Mouse (Mus musculus): ENCODE data around the gene Vkorc1l1. TPM values are rescaled to one million over a fixed set of nuclear protein-coding genes. Genes with fewer than 3 reads are reported as not detected.

Vkorc1l1 gene
- 7.5 and 8.1 TPM in 2 replicates for polyA plus RNA-seq (2012; rRNA removed)

GRCm38 (mm10) chr5:129941495-129942045 lies at the start of gene Vkorc1l1:
Gene Vkorc1l1 (plus strand): TSS chr5:129941970.
- no peaks in the 10 kb centered on the region; the same call in 1 of the 2 replicates for H3K4me1 ChIP-seq (ENCODE audit: control insufficient read depth, insufficient read depth, insufficient read length)
- DNase-seq (ENCODE audit: low read depth in 1 of 2, low spot score in 2 of 2): peak; percentile 97

GRCm38 (mm10) chr5:129895198-129896088 lies 46.3 kb upstream of the Vkorc1l1 start, which contains the start of gene Zbed5:
Gene Zbed5 (plus strand): TSS chr5:129895723.
- H3K27me3 ChIP-seq (ENCODE audit: control insufficient read depth, insufficient read depth, low read length): no peaks in the 10 kb centered on the region
- H3K4me3 ChIP-seq (ENCODE audit: extremely low read depth, insufficient read depth, insufficient read length): peak within 1 kb of the TSS; percentile 67
- TF ChIP-seq CTCF (IDR thresholded peaks at IDR 0.05; ENCODE audit: extremely low read depth, insufficient read depth, insufficient read length, insufficient replicate concordance): no peak
- no peak for TF ChIP-seq POLR2A (IDR thresholded peaks at IDR 0.05; ENCODE audit: low read depth, low read length)
- WGBS: 2% methylated on average over 44 of the region's 44 CpGs
- H3K4me1 ChIP-seq (ENCODE audit: control insufficient read depth, insufficient read depth, insufficient read length): no peaks in the 10 kb centered on the region
- no peak within 1 kb of the TSS for H3K27ac ChIP-seq (ENCODE audit: insufficient read depth, low read length)
- DNase-seq (ENCODE audit: low read depth in 1 of 2, low spot score in 2 of 2): peak; percentile 82 to 83
- H3K36me3 ChIP-seq (ENCODE audit: control insufficient read depth, insufficient read depth, low read length): no peaks in the 10 kb centered on the region

More at GRCm38 (mm10) chr5:129941495-129942045, at the start of gene Vkorc1l1:
- 0 out of 2 replicates have a peak within 1 kb of the TSS, but pooled peaks have one; percentile 3 for H3K27ac ChIP-seq (ENCODE audit: insufficient read depth, low read length)
- no peaks in the 10 kb centered on the region for H3K36me3 ChIP-seq (ENCODE audit: control insufficient read depth, insufficient read depth, low read length)
- no peaks in the 10 kb centered on the region for H3K27me3 ChIP-seq (ENCODE audit: control insufficient read depth, insufficient read depth, low read length)
- no peak for TF ChIP-seq CTCF (IDR thresholded peaks at IDR 0.05; ENCODE audit: extremely low read depth, insufficient read depth, insufficient read length, insufficient replicate concordance)
- TF ChIP-seq POLR2A (IDR thresholded peaks at IDR 0.05; ENCODE audit: low read depth, low read length): no peak
- peak within 1 kb of the TSS; percentile 66 for H3K4me3 ChIP-seq (ENCODE audit: extremely low read depth, insufficient read depth, insufficient read length)
- WGBS: under 1% methylated on average over 55 of the region's 59 CpGs

- WGBS: 91% methylated on average over 1 of the region's 1 CpGs
- no peak for TF ChIP-seq CTCF (IDR thresholded peaks at IDR 0.05; ENCODE audit: extremely low read depth, insufficient read depth, insufficient read length, insufficient replicate concordance)
- TF ChIP-seq POLR2A (IDR thresholded peaks at IDR 0.05; ENCODE audit: low read depth, low read length): no peak
- H3K4me3 ChIP-seq (ENCODE audit: extremely low read depth, insufficient read depth, insufficient read length): no peak within 1 kb of the TSS
Observed at GRCm38 (mm10) chr5:129898449-129898848, 43.3 kb upstream of the Vkorc1l1 start, which contains the start of gene Phkg1. Gene Phkg1 (minus strand): TSS chr5:129898549.

GRCm38 (mm10) chr5:129907775-129908174 lies 34.0 kb upstream of the Vkorc1l1 start:
- no peak for DNase-seq (ENCODE audit: low read depth in 1 of 2, low spot score in 2 of 2)
- no peaks in the 10 kb centered on the region for H3K36me3 ChIP-seq (ENCODE audit: control insufficient read depth, insufficient read depth, low read length)
- TF ChIP-seq CTCF (IDR thresholded peaks at IDR 0.05; ENCODE audit: extremely low read depth, insufficient read depth, insufficient read length, insufficient replicate concordance): no peak
- TF ChIP-seq POLR2A (IDR thresholded peaks at IDR 0.05; ENCODE audit: low read depth, low read length): no peak
- WGBS: 11% methylated on average over 4 of the region's 4 CpGs
- H3K4me3 ChIP-seq (ENCODE audit: extremely low read depth, insufficient read depth, insufficient read length): peak overlapping the region; percentile 70
- H3K27ac ChIP-seq (ENCODE audit: insufficient read depth, low read length): no peak overlapping the region
- peaks cover 3% of the 10 kb centered on the region for H3K4me1 ChIP-seq (ENCODE audit: control insufficient read depth, insufficient read depth, insufficient read length)
- no peaks in the 10 kb centered on the region for H3K27me3 ChIP-seq (ENCODE audit: control insufficient read depth, insufficient read depth, low read length)

More at GRCm38 (mm10) chr5:129898449-129898848, 43.3 kb upstream of the Vkorc1l1 start, which contains the start of gene Phkg1:
- DNase-seq (ENCODE audit: low read depth in 1 of 2, low spot score in 2 of 2): no peak
- H3K4me1 ChIP-seq (ENCODE audit: control insufficient read depth, insufficient read depth, insufficient read length): no peaks in the 10 kb centered on the region
- H3K36me3 ChIP-seq (ENCODE audit: control insufficient read depth, insufficient read depth, low read length): no peaks in the 10 kb centered on the region
- no peak within 1 kb of the TSS for H3K27ac ChIP-seq (ENCODE audit: insufficient read depth, low read length)
- no peaks in the 10 kb centered on the region for H3K27me3 ChIP-seq (ENCODE audit: control insufficient read depth, insufficient read depth, low read length)

GRCm38 (mm10) chr5:129908242-129908965 lies 33.4 kb upstream of the Vkorc1l1 start, which contains the start of gene Nupr1l:
Gene Nupr1l (plus strand): TSS chr5:129908540.
- peak; percentile 31 to 85 for DNase-seq (ENCODE audit: low read depth in 1 of 2, low spot score in 2 of 2)
- Histone ChIP-seq H3K27me3 (ENCODE audit: control insufficient read depth, insufficient read depth, low read length) (no peaks in the 10 kb centered on the region), H3K4me1 (ENCODE audit: control insufficient read depth, insufficient read depth, insufficient read length) (peaks cover 3% of the 10 kb centered on the region), H3K4me3 (ENCODE audit: extremely low read depth, insufficient read depth, insufficient read length) (peak within 1 kb of the TSS; percentile 70), H3K36me3 (ENCODE audit: control insufficient read depth, insufficient read depth, low read length) (no peaks in the 10 kb centered on the region), H3K27ac (ENCODE audit: insufficient read depth, low read length) (peak within 1 kb of the TSS; percentile 44)
- no peak for TF ChIP-seq CTCF (IDR thresholded peaks at IDR 0.05; ENCODE audit: extremely low read depth, insufficient read depth, insufficient read length, insufficient replicate concordance)
- peak; percentile 24; the same call in 1 of the 2 replicates for TF ChIP-seq POLR2A (IDR thresholded peaks at IDR 0.05; ENCODE audit: low read depth, low read length)
- under 1% methylated on average over 63 of the region's 63 CpGs for WGBS

GRCm38 (mm10) chr5:129909147-129909546 lies 32.6 kb upstream of the Vkorc1l1 start:
- no peaks in the 10 kb centered on the region for H3K27me3 ChIP-seq (ENCODE audit: control insufficient read depth, insufficient read depth, low read length)
- DNase-seq (ENCODE audit: low read depth in 1 of 2, low spot score in 2 of 2): no peak
- TF ChIP-seq POLR2A (IDR thresholded peaks at IDR 0.05; ENCODE audit: low read depth, low read length) (no peak), CTCF (IDR thresholded peaks at IDR 0.05; ENCODE audit: extremely low read depth, insufficient read depth, insufficient read length, insufficient replicate concordance) (no peak)
- H3K4me1 ChIP-seq (ENCODE audit: control insufficient read depth, insufficient read depth, insufficient read length): peaks cover 3% of the 10 kb centered on the region
- H3K4me3 ChIP-seq (ENCODE audit: extremely low read depth, insufficient read depth, insufficient read length): no peak overlapping the region
- WGBS: 76% methylated on average over 9 of the region's 9 CpGs
- no peaks in the 10 kb centered on the region for H3K36me3 ChIP-seq (ENCODE audit: control insufficient read depth, insufficient read depth, low read length)
- no peak overlapping the region for H3K27ac ChIP-seq (ENCODE audit: insufficient read depth, low read length)
